Mouse (Mus musculus) ovary, adult 2 months (tissue): ENCODE data around the gene Hs6st2. TPM values are rescaled to one million over a fixed set of nuclear protein-coding genes. Genes with fewer than 3 reads are reported as not detected.

Experiments used
- polyA plus RNA-seq: library from polyadenylated mRNA; depleted of rRNA; stranded (reverse); fragments of >200 nt; gene quantifications from 2 replicates; pipeline ENCODE4 v1.2.3, GENCODE M21; 2012; rRNA removed

The Hs6st2 gene
- 12.1 TPM in 2 replicates for polyA plus RNA-seq

GRCm38 (mm10) chrX:51681756-51682155 is at the start of gene Hs6st2:
Hs6st2 (minus strand) TSS chrX:51681856.

Other genes starting within 250 kb of the Hs6st2 start
- not detected in 2 replicates for gene Usp26, start 119.4 kb upstream of the Hs6st2 start, polyA plus RNA-seq